Mouse (Mus musculus): Measurements from ENCODE around the gene Ppp5c. TPM values are rescaled to one million over a fixed set of nuclear protein-coding genes. Genes with fewer than 3 reads are reported as not detected.
A peak's percentile ranks its signal among the peaks of the same experiment; 100 is the strongest.

The Ppp5c gene
- polyA plus RNA-seq, 1 experiment from 2014 or later: 115 TPM

DNA sequence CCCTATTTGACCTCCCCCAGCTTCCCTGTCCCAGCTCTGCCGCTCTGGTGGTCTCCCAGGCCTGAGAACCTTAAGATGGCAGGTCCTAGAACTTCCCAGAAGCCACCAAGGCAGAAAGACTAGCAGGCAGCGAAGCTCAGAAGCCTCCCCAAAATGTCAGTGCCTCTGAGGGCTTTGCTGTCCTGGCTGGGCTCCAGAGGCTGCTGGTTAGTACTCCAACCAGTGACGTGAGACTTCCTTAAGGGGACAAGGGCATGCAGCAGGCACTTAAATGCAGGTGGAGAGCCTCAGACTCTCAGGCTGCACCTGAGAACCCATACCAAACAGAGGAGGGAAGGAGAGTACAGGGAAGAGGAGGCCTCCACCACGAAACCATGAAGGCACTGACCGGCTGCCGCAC is 3.6 kb downstream of the Ppp5c start:
- H3K4me1 ChIP-seq (ENCODE audit: control insufficient read depth, insufficient read depth, low read length): peaks cover 28% of the 10 kb centered on the region
- H3K27ac ChIP-seq (ENCODE audit: low read depth, low read length): no peak overlapping the region; the same call in 1 of the 2 replicates
- peaks cover 49% of the 10 kb centered on the region for H3K36me3 ChIP-seq (ENCODE audit: control insufficient read depth, insufficient read depth, low read length)
- H3K4me3 ChIP-seq (ENCODE audit: low read length): no peak overlapping the region
- no peaks in the 10 kb centered on the region for H3K27me3 ChIP-seq (ENCODE audit: control insufficient read depth, insufficient read depth, low read length)
- H3K9me3 ChIP-seq (ENCODE audit: control insufficient read depth, low read length): no peaks in the 10 kb centered on the region
- ATAC-seq (ENCODE audit: low FRiP score, low TSS enrichment): no peak
- H3K4me2 ChIP-seq (replicated peaks; ENCODE audit: low read depth, low read length): 0 out of 2 replicates have a peak overlapping the region, but pooled peaks have one; percentile 17
- 81% methylated on average over 6 of the region's 6 CpGs for WGBS
- H3K9ac ChIP-seq (ENCODE audit: low read depth, low read length): peak overlapping the region; percentile 31; the same call in 1 of the 2 replicates

DNA sequence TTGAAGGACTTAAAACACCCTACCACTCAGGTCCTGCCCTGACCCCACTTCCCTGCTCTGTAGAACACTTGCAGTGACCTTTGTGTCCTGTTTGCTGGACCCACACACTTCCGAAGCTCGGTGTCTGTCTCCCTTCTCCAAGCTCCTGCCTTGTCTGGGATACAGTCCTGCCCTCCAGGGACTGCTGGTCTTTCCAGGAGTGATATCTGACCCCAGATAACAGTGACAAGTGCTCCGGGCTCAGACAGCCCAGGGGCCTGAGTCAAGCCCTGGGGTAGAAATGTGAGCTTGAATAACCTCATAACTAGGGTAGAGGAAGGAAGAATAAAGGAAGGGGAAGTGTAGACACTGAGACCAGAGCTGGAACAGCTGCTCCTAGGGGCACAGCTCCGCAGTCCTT is 4.0 kb downstream of the Ppp5c start:
- Histone ChIP-seq H3K27ac (ENCODE audit: low read depth, low read length) (no peak overlapping the region), H3K4me2 (replicated peaks; ENCODE audit: low read depth, low read length) (no peak overlapping the region), H3K9ac (ENCODE audit: low read depth, low read length) (no peak overlapping the region), H3K4me1 (ENCODE audit: control insufficient read depth, insufficient read depth, low read length) (peaks cover 28% of the 10 kb centered on the region), H3K36me3 (ENCODE audit: control insufficient read depth, insufficient read depth, low read length) (peaks cover 51% of the 10 kb centered on the region), H3K27me3 (ENCODE audit: control insufficient read depth, insufficient read depth, low read length) (no peaks in the 10 kb centered on the region), H3K4me3 (ENCODE audit: low read length) (no peak overlapping the region), H3K9me3 (ENCODE audit: control insufficient read depth, low read length) (no peaks in the 10 kb centered on the region)
- no peak for ATAC-seq (ENCODE audit: low FRiP score, low TSS enrichment)
- whole genome bisulfite sequencing: 64% methylated on average over 4 of the region's 4 CpGs

DNA sequence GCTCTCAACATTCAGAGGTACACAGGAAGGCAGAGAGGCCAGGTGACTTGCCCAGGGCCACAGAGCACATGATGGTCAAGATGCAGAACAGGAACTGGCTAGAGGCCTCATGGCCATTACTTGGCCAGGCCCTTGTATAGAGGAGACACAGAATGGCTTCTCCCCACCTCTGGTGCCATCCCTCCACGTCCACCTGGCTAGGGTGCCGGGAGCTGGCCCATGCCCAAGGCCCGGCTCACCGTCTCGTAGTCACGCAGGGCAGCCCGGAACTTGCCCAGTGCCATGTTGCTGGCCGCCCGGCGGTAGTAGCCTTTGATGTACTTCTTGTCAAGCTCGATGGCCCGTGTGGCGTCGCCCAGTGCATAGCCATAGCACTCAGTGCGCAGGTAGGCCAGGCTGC is 5.5 kb downstream of the Ppp5c start:
- peaks cover 28% of the 10 kb centered on the region for H3K4me1 ChIP-seq (ENCODE audit: control insufficient read depth, insufficient read depth, low read length)
- H3K36me3 ChIP-seq (ENCODE audit: control insufficient read depth, insufficient read depth, low read length): peaks cover 63% of the 10 kb centered on the region
- H3K9me3 ChIP-seq (ENCODE audit: control insufficient read depth, low read length): no peaks in the 10 kb centered on the region
- no peak overlapping the region for H3K9ac ChIP-seq (ENCODE audit: low read depth, low read length)
- H3K4me2 ChIP-seq (replicated peaks; ENCODE audit: low read depth, low read length): no peak overlapping the region
- no peak overlapping the region for H3K4me3 ChIP-seq (ENCODE audit: low read length)
- WGBS: 98% methylated on average over 15 of the region's 15 CpGs
- no peaks in the 10 kb centered on the region for H3K27me3 ChIP-seq (ENCODE audit: control insufficient read depth, insufficient read depth, low read length)
- H3K27ac ChIP-seq (ENCODE audit: low read depth, low read length): no peak overlapping the region
- no peak for ATAC-seq (ENCODE audit: low FRiP score, low TSS enrichment)

DNA sequence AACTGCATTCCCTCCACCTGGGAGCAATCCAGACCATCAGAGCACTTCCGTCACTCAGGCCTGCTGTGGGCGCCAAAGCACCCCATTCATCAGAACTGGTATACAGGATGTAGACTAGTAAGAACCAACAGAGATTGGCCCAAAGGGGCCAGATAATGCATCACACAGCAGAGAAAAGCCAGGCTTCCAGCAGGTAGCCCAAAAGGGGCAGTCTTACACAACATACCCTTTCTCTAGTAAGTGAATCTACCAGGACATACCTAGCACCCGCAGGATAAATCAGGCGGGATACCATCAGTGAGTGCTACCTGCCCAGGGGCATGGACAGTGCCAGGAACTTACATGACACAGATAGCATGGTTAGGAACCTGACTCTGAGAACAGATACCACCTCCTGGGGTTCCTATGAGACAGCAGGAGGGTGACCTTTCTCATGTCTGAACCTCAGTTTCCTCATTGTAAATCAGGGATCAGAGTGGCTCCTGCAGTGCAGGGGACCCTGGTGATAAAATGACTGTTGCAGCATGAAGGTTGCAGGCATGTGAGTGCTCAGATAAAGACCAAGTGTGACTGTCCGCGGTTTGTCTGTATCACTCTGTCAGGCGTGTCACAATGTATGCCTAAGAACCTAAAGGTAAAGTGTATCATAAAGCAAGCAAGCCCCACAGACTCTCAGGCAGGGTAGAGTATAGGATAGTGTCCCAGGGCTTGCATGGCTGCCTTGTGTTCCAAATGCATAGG is 8.1 kb downstream of the Ppp5c start:
- 90% methylated on average over 7 of the region's 7 CpGs for WGBS
- no peaks in the 10 kb centered on the region for H3K27me3 ChIP-seq (ENCODE audit: control insufficient read depth, insufficient read depth, low read length)
- H3K9ac ChIP-seq (ENCODE audit: low read depth, low read length): no peak overlapping the region
- 0 out of 2 replicates have a peak, but pooled peaks cover 4% of the 10 kb centered on the region for H3K4me1 ChIP-seq (ENCODE audit: control insufficient read depth, insufficient read depth, low read length)
- no peak for ATAC-seq (ENCODE audit: low FRiP score, low TSS enrichment)
- no peaks in the 10 kb centered on the region for H3K9me3 ChIP-seq (ENCODE audit: control insufficient read depth, low read length)
- H3K36me3 ChIP-seq (ENCODE audit: control insufficient read depth, insufficient read depth, low read length): peaks cover 76% of the 10 kb centered on the region
- no peak overlapping the region for H3K4me2 ChIP-seq (replicated peaks; ENCODE audit: low read depth, low read length)
- H3K4me3 ChIP-seq (ENCODE audit: low read length): no peak overlapping the region
- no peak overlapping the region for H3K27ac ChIP-seq (ENCODE audit: low read depth, low read length)

DNA sequence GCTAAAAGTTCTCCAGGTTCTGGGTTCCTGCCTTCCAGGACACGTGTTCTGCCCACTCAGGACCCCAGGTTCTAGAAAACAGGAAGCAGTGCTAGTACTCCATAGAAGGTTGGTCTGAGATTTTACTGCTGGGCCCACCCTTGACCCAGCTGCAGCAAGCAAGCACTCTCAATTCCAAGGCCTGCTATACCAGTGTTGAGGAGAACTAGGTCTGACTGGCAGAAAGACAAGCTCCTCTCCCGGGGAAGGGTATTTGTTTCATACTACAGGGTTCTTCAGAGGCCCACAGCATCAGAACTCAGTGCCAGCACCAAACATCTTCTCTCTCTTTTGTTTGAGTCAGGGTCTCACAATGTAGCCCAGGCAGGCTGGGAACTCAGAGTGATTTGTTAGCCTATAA is 9.8 kb downstream of the Ppp5c start:
- H3K4me2 ChIP-seq (replicated peaks; ENCODE audit: low read depth, low read length): no peak overlapping the region
- H3K36me3 ChIP-seq (ENCODE audit: control insufficient read depth, insufficient read depth, low read length): peaks cover 87% of the 10 kb centered on the region
- no peaks in the 10 kb centered on the region for H3K4me1 ChIP-seq (ENCODE audit: control insufficient read depth, insufficient read depth, low read length)
- ATAC-seq (ENCODE audit: low FRiP score, low TSS enrichment): no peak
- H3K27ac ChIP-seq (ENCODE audit: low read depth, low read length): no peak overlapping the region
- H3K9ac ChIP-seq (ENCODE audit: low read depth, low read length): no peak overlapping the region
- no peaks in the 10 kb centered on the region for H3K27me3 ChIP-seq (ENCODE audit: control insufficient read depth, insufficient read depth, low read length)
- H3K4me3 ChIP-seq (ENCODE audit: low read length): no peak overlapping the region
- WGBS: 95% methylated on average over 2 of the region's 2 CpGs
- no peaks in the 10 kb centered on the region for H3K9me3 ChIP-seq (ENCODE audit: control insufficient read depth, low read length)

DNA sequence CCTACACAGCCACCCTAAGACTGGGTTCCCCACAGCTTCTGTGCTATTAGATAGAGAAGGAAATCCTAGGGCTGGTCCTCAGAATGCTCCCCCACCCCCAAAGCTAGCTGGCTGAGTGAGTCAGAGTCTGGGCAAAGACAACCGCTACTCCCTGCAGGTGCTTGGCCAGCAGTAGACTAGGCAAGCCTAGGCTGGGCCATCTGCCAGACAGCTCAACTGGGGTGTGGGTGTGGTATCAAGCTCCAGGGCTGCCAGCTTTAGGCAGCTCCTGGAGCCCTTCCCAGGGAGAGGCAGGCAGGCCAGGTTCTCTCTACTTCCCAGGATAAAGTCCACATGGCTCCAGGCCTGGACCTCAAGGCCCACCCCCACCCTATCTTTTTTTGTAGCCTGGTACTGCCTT is 10.7 kb downstream of the Ppp5c start:
- no peaks in the 10 kb centered on the region for H3K27me3 ChIP-seq (ENCODE audit: control insufficient read depth, insufficient read depth, low read length)
- H3K9me3 ChIP-seq (ENCODE audit: control insufficient read depth, low read length): no peaks in the 10 kb centered on the region
- no peak overlapping the region for H3K4me2 ChIP-seq (replicated peaks; ENCODE audit: low read depth, low read length)
- peaks cover 87% of the 10 kb centered on the region for H3K36me3 ChIP-seq (ENCODE audit: control insufficient read depth, insufficient read depth, low read length)
- no peak for ATAC-seq (ENCODE audit: low FRiP score, low TSS enrichment)
- no peaks in the 10 kb centered on the region for H3K4me1 ChIP-seq (ENCODE audit: control insufficient read depth, insufficient read depth, low read length)
- 82% methylated on average over 1 of the region's 1 CpGs for WGBS
- no peak overlapping the region for H3K9ac ChIP-seq (ENCODE audit: low read depth, low read length)
- H3K4me3 ChIP-seq (ENCODE audit: low read length): no peak overlapping the region
- H3K27ac ChIP-seq (ENCODE audit: low read depth, low read length): no peak overlapping the region

DNA sequence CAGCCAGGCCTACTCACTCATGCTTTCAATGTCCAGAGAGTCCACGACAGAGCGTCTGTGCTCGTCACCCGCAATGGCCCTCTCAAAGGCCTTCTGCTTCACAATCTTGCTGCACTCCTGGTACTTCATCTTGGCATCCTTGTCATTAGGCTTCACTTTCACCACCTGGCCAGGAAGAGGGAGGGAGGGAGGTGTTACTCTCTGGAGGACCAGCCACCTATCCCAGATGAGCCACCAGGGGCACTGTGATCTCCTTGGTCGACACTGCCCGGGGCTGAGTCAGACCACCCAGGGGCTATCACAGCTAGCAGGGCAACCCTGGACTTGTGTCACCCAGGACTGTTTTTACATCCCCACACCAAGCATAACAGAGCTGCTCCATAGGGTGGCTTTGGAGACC is 12.3 kb downstream of the Ppp5c start:
- Histone ChIP-seq H3K27me3 (ENCODE audit: control insufficient read depth, insufficient read depth, low read length) (no peaks in the 10 kb centered on the region), H3K4me1 (ENCODE audit: control insufficient read depth, insufficient read depth, low read length) (no peaks in the 10 kb centered on the region), H3K9me3 (ENCODE audit: control insufficient read depth, low read length) (no peaks in the 10 kb centered on the region), H3K36me3 (ENCODE audit: control insufficient read depth, insufficient read depth, low read length) (peaks cover 87% of the 10 kb centered on the region), H3K27ac (ENCODE audit: low read depth, low read length) (no peak overlapping the region), H3K4me3 (ENCODE audit: low read length) (no peak overlapping the region), H3K9ac (ENCODE audit: low read depth, low read length) (no peak overlapping the region), H3K4me2 (replicated peaks; ENCODE audit: low read depth, low read length) (no peak overlapping the region)
- 76% methylated on average over 6 of the region's 6 CpGs for WGBS
- ATAC-seq (ENCODE audit: low FRiP score, low TSS enrichment): no peak

DNA sequence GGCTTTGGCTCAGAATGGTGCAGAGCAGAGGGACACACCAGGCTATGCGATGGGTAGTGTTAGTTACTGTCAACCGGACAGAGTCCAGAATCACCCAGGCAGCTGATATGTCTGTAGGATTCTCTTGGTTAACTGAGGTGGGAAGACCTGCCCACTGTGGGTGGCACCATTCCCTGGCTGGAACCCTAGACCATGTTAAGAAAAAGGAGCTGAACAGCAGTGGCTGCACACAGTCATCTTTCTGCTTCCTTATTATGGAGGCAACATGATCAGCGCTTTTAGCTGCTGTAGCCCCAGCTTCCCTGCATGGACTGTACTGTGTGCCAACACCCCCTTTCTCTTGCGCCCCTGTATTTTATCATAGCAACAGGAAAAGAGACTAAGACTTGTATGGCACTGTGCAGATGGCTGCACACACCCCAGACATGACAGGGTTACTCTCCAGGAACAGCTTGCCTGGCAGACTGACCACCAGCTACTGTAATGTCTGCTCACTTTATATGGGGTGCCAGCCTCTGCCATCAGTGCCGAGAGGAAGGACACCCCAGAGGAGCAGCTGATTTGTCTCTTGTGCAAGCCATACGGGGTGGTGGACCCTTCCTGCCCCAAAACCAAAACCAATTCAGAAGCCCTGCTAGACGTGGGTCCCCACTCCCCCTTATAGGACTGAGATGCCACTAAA is 15.7 kb downstream of the Ppp5c start:
- ATAC-seq (ENCODE audit: low FRiP score, low TSS enrichment): no peak
- Histone ChIP-seq H3K27ac (ENCODE audit: low read depth, low read length) (no peak overlapping the region), H3K9me3 (ENCODE audit: control insufficient read depth, low read length) (no peaks in the 10 kb centered on the region), H3K4me1 (ENCODE audit: control insufficient read depth, insufficient read depth, low read length) (no peaks in the 10 kb centered on the region), H3K9ac (ENCODE audit: low read depth, low read length) (no peak overlapping the region), H3K4me3 (ENCODE audit: low read length) (no peak overlapping the region), H3K36me3 (ENCODE audit: control insufficient read depth, insufficient read depth, low read length) (peaks cover 94% of the 10 kb centered on the region), H3K4me2 (replicated peaks; ENCODE audit: low read depth, low read length) (no peak overlapping the region), H3K27me3 (ENCODE audit: control insufficient read depth, insufficient read depth, low read length) (no peaks in the 10 kb centered on the region)
- WGBS: 92% methylated on average over 7 of the region's 7 CpGs

DNA sequence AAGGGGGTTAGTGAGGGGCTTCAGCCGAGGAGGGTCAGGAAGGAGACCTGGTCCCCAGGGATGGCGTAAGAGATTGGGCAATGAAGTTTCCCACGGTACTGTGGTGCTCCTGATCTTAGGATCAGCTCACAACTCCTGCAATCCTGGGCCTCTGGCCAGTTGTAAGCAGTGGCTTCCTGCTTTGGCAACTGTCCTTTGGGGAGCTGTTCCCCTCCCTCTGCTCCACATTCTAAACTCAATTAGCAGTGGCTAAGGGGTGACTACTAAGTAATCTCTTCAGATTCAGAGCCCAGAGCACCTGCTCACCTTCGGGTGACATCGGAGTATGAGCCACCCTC is 17.7 kb downstream of the Ppp5c start:
- Histone ChIP-seq H3K4me3 (ENCODE audit: low read length) (no peak overlapping the region), H3K4me2 (replicated peaks; ENCODE audit: low read depth, low read length) (no peak overlapping the region), H3K4me1 (ENCODE audit: control insufficient read depth, insufficient read depth, low read length) (no peaks in the 10 kb centered on the region), H3K9ac (ENCODE audit: low read depth, low read length) (no peak overlapping the region; the same call in 1 of the 2 replicates), H3K36me3 (ENCODE audit: control insufficient read depth, insufficient read depth, low read length) (peaks cover 100% of the 10 kb centered on the region), H3K27me3 (ENCODE audit: control insufficient read depth, insufficient read depth, low read length) (no peaks in the 10 kb centered on the region), H3K9me3 (ENCODE audit: control insufficient read depth, low read length) (no peaks in the 10 kb centered on the region), H3K27ac (ENCODE audit: low read depth, low read length) (no peak overlapping the region)
- ATAC-seq (ENCODE audit: low FRiP score, low TSS enrichment): no peak
- WGBS: 90% methylated on average over 5 of the region's 5 CpGs

All from kidney, embryonic 14.5 days (tissue).